Mouse (Mus musculus) retina, embryonic 14.5 days (tissue): ENCODE data around the gene Mgp.
"Not testable (repeated sequence)": the region's sequence is repeated elsewhere in the genome, so short reads cannot be mapped to it uniquely, and the experiment has no call there.

Source experiments
- DNase-seq: peaks from one replicate; pipeline ENCODE4 v3.0.0-alpha.2; 2015; ENCODE audit warnings: low spot score

The Mgp gene

GRCm38 (mm10) chr6:136898222-136898621 lies 22.6 kb upstream of the Mgp start:
- no peak for DNase-seq

GRCm38 (mm10) chr6:136897789-136898188 lies 22.2 kb upstream of the Mgp start:
- no peak for DNase-seq

DNA sequence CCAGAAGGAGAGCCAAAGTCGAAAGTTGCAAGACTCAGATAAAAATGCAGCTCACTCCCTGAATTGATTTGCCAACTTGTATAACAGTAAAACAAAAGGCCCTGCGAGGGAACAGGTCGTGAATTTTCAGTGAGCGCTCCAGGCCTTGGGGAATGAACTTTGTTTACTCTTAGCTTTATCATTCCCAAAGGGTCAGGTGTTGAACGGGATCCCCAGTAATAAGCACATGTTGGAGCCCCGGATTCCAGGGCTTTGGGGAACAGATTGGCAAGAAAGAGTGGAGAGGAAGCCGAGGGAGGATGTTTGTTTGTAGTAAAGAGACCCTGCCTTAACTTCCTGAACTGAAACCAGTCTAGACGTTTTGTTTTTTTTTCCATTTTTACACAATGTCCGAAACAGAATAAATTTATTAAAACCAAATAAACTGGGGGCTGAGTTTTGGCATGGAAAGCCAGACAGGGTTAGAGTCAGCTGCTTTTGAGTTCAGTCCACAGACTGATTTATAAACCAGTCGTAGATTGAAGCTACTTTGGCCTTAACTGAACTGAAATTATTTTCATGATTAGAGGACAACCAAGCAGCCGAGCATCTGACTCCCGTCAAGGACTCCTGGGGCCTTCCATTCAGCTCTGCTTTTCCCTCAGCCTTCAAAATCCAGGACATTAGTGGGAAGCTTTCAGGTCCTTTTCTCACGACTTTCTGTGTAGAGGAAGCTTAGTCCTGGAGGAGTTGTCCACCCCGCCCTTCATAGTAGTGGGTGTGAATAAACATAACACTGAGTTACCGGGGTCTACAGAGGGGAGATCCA lies 19.1 kb upstream of the Mgp start:
- no peak for DNase-seq

DNA sequence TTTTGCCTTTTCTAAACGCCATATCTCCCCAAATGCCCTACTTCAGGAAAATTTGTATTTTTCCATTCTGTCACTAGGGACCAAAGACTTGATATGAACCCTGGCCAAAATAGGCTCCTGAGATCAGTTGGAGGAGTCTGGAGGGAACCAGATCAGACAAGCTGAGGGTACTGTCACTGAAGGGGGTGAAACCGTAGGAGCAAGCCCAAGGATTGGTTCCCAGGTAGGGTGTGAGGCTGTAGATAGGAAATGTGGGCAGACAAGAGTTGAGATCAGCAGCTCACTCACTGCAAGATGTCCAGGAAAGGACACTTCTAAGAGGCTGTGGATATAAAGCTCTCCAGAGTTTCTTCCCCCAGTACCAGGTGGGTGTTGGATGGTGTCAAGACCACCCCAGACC lies 16.4 kb upstream of the Mgp start:
- no peak for DNase-seq

DNA sequence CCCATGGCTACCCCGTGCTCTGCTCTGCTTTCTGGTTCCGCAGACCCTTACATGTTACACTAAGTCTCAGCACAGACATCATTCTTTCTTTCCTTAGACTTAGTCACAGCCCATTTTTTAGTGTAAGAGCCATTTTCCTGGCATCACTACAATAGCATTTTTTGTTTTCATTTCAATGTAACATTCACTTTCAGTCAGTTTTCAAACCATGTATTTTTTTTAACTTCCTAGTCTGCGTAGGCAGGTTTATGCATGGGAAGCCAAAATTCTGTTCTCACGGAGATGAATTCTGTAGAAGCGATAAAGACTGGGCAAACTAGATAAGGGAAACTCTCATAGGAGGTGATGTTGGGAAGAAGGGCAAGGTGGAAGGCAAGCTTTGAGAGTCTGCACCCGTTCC lies 13.9 kb upstream of the Mgp start:
- DNase-seq, result no peak

GRCm38 (mm10) chr6:136889067-136889466 lies 13.4 kb upstream of the Mgp start:
- no peak for DNase-seq

DNA sequence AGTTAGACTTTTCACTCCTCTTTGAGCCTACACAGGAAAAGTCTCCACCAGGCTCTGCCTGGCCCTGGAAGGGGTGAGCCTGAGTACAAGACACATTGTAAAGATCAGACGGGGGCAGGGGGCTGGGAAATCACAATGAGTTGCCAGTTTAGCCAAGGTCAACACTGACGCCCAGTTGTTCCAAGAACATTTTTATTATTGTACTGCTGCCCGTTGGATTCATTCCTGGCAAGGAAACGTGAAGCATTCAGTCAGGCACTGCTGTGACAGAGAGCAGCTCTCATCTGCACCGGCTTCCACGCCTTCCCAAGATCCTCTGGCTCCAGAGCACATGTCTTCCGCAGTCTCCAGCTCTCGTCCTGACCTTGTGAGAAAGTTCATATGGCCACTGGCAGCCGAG lies 12.2 kb upstream of the Mgp start:
- no peak for DNase-seq

DNA sequence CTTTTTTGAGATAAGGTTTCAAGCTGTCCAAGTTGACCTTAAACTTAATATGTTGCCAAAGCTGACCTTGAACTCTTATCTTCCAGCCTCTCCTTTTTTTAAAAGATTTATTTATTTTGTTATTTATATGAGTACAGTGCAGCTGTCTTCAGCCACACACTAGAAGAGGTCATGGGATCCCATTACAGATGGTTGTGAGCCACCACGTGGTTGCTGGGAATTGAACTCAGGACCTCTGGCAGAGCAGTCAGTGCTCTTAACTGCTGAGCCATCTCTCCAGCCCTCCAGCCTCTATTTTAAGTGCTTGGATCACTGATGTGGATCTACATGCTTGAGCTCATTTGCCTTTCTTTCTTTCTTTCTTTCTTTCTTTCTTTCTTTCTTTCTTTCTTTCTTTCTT lies 9.1 kb upstream of the Mgp start:
- DNase-seq, result not testable (repeated sequence)

GRCm38 (mm10) chr6:136883961-136884360 lies 8.3 kb upstream of the Mgp start:
- DNase-seq, result no peak

DNA sequence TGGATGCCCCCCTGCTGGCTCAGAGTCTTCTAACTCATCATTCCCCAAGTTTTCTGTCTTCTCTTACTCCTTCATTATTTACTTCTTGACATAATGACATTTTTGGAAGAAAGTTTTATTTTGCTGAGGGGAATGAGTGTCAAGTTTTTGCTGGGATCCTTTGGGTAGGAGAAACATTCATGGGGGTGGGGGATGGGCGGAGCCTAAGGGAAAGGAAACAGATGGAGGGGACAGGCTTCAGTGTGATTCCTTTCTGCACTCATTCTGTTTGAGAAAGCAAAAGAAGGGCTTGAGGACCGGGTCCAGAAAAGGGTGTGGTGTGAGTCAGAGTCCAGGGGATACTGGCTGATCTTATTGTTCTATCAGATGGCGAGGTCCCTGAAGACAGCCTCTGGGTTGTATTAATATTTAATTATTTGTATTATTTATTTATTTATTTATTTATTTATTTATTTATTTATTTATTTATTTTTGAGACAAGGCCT lies 7.8 kb upstream of the Mgp start:
- no peak for DNase-seq

DNA sequence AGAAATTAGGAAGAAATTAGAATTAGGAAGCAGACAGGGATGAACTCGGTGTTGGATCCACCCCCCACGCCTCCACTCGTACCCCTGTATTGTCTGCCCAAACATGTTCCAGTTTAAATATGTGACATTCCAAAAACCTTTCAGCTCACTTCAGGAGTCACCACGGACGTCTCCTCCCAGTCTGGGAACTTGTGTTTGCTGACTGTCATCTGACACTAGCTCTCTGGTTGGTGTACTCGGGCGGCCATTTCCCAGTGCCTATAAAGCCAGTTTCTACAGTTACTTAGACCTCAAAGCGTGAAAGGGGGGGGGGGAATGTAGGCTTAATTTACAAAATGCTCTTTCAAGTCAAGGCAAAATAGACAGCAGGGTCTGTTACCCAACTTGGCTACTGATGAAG lies 6.1 kb upstream of the Mgp start:
- no peak for DNase-seq

- no peak for DNase-seq
Measured at GRCm38 (mm10) chr6:136874599-136874998, 1.0 kb downstream of the Mgp start.

DNA sequence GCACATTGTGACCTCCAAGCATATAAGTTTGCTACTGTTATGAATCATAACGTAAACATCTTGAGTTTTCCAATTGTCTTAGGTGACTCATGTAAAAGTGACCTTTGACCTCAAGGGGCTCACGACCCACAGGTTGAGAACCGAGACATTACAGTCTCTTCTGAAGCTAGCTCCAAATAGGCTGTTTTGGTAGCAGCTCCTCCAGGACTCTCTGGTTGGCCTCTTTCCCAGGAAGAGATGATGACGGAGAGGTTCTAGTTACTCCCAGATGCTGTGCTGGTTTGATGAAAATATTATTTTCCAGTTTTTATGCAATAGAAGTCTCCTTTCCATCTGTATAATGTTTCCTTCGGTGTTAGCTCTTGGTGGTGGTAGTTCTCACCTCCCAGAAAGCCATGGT lies 6.7 kb downstream of the Mgp start:
- DNase-seq, result no peak

GRCm38 (mm10) chr6:136866150-136866549 lies 9.5 kb downstream of the Mgp start:
- no peak for DNase-seq

- no peak for DNase-seq
Measured at GRCm38 (mm10) chr6:136865360-136865759, 10.3 kb downstream of the Mgp start.

- peak; percentile 85 for DNase-seq
Measured at GRCm38 (mm10) chr6:136861020-136861419, 14.6 kb downstream of the Mgp start.

- DNase-seq, result no peak
Measured at GRCm38 (mm10) chr6:136858420-136858819, 17.2 kb downstream of the Mgp start.

GRCm38 (mm10) chr6:136857873-136858260 lies 17.8 kb downstream of the Mgp start:
- DNase-seq, result no peak

- DNase-seq, result no peak
Measured at GRCm38 (mm10) chr6:136857186-136857872, 18.3 kb downstream of the Mgp start, which contains the start of gene Art4. Gene Art4, minus strand, starts transcription at chr6:136857733.

GRCm38 (mm10) chr6:136856071-136856636 lies 19.5 kb downstream of the Mgp start:
- no peak for DNase-seq

DNA sequence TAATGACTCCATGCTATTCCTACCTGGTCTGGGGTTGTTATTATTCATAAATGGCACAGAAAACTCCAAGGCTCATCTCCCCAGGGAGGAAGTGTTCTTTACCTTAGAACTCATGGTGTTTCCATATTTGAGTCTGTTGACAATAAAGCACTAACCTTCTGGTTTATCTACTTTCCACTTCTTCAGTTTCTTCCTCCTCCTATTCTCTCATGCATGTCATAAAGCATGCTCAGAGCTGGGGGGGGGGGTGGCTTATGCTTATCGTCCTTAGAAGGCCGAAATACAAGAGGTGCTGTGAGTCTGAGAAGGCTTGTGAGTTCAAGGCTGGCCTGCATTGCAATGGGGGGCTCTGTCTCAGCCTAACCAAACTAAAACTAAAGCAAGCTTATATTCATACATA lies 20.4 kb downstream of the Mgp start:
- no peak for DNase-seq

DNA sequence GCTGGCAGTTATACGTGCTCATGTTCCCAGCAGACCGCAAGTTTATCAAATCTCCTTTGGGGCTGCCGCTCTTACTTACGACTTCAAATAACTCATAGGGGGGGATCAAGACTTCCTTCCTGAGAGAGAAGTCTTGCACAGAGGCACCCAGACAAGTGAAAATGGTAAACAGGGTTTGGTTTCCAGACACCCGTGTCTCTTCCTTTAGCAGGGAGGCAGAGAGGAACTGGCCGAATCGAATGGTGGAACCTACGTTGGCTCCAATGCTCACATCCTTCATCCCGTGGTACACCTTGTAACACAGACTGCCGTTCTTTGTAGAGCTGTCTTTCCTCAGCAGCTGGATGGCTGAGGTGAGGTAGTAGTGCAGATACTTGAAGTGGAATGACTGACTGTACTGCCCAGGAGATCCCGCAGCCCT lies 21.3 kb downstream of the Mgp start:
- DNase-seq, result no peak

DNA sequence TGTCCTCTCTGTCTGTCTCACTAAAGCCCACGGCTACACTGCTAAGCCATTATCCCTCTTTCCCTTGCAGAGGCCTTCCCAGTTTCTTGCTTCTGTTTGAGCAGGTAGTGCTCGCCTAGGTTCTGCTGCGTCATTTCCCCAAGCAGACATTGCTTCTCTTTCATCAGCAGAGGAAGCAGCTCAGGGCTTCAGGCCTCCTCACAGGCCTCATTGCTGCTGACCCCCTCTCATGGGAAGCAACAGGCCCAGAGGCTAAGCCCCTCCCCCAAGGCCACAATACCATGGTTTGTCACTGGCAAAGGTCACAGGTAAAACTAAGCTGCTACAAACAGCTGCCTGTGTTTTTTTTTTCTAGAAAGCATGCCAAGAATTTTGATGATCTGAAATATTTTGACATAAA lies 22.9 kb downstream of the Mgp start:
- peak; percentile 20 for DNase-seq
